Mouse (Mus musculus) E14TG2a.4 (cell line): Measurements from ENCODE around the gene Sgo2b.
"Not testable (repeated sequence)": the region's sequence is repeated elsewhere in the genome, so short reads cannot be mapped to it uniquely, and the experiment has no call there.

Source experiments
- H3K27me3 ChIP-seq: 2 replicates; pipeline ENCODE4 v1.6.1; 2014; ENCODE audit warnings: low read length, control low read depth; ENCODE audit not compliant: insufficient read depth
- H3K36me3 ChIP-seq: 2 replicates; pipeline ENCODE4 v1.6.1; 2014; ENCODE audit warnings: low read length, control low read depth; ENCODE audit not compliant: insufficient read depth
- H3K4me1 ChIP-seq: replicated peaks from 2 replicates; pipeline ENCODE4 v1.6.1; 2014; ENCODE audit warnings: low read depth, low read length, control low read depth
- H3K4me3 ChIP-seq: replicated peaks from 2 replicates; pipeline ENCODE4 v1.5.1; 2014; ENCODE audit warnings: mild to moderate bottlenecking, low read length
- H3K9me3 ChIP-seq: 2 replicates; pipeline ENCODE4 v1.6.1; 2014; ENCODE audit warnings: low read length, control low read depth
- CTCF ChIP-seq: conservative IDR thresholded peaks from 2 replicates; pipeline ENCODE4 v1.5.1; 2014; ENCODE audit warnings: low read length
- NANOG ChIP-seq: IDR thresholded peaks from 2 replicates; pipeline ENCODE4 v1.6.1; 2014; ENCODE audit warnings: borderline replicate concordance, low read length, mixed read lengths
- POU5F1 ChIP-seq: IDR thresholded peaks from 2 replicates; pipeline ENCODE4 v1.6.1; 2014; ENCODE audit warnings: low read length, borderline replicate concordance

Sgo2b gene

GRCm38 (mm10) chr8:63951626-63952377 lies at the start of gene Sgo2b:
Gene Sgo2b (minus strand): TSS chr8:63952248.
- peaks cover 4% of the 10 kb centered on the region; the same call in 1 of the 2 replicates for H3K27me3 ChIP-seq
- no peaks in the 10 kb centered on the region for H3K4me1 ChIP-seq
- H3K9me3 ChIP-seq = no peaks in the 10 kb centered on the region
- H3K36me3 ChIP-seq = no peaks in the 10 kb centered on the region
- TF ChIP-seq POU5F1 = no peak
- no peak for TF ChIP-seq NANOG
- TF ChIP-seq CTCF = no peak
- peak within 1 kb of the TSS; percentile 71 for H3K4me3 ChIP-seq

GRCm38 (mm10) chr8:63970612-63971391 lies 18.8 kb upstream of the Sgo2b start:
- not testable (repeated sequence) for H3K27me3 ChIP-seq, H3K36me3 ChIP-seq, H3K9me3 ChIP-seq, H3K4me3 ChIP-seq
- H3K4me1 ChIP-seq = peaks cover 20% of the 10 kb centered on the region

- Histone ChIP-seq H3K36me3 (no peaks in the 10 kb centered on the region), H3K27me3 (no peaks in the 10 kb centered on the region), H3K4me3 (no peak overlapping the region), H3K9me3 (peaks cover 8% of the 10 kb centered on the region; the same call in 1 of the 2 replicates), H3K4me1 (no peaks in the 10 kb centered on the region)
- TF ChIP-seq NANOG = no peak
- TF ChIP-seq POU5F1 = no peak
- TF ChIP-seq CTCF = no peak
Measured at GRCm38 (mm10) chr8:63961032-63961785, 9.2 kb upstream of the Sgo2b start.

- not testable (repeated sequence) for H3K36me3 ChIP-seq, H3K4me3 ChIP-seq, H3K27me3 ChIP-seq, H3K4me1 ChIP-seq, H3K9me3 ChIP-seq
Measured at GRCm38 (mm10) chr8:63953802-63954201, 1.8 kb upstream of the Sgo2b start.

GRCm38 (mm10) chr8:63933171-63933570 lies 18.9 kb downstream of the Sgo2b start:
- TF ChIP-seq POU5F1 (no peak), NANOG (no peak), CTCF (no peak)

GRCm38 (mm10) chr8:63929301-63930097 lies 22.5 kb downstream of the Sgo2b start:
- Histone ChIP-seq H3K27me3 (no peaks in the 10 kb centered on the region), H3K4me1 (peaks cover 39% of the 10 kb centered on the region), H3K36me3 (peaks cover 15% of the 10 kb centered on the region; the same call in 1 of the 2 replicates), H3K9me3 (no peaks in the 10 kb centered on the region), H3K4me3 (0 out of 2 replicates have a peak overlapping the region, but pooled peaks have one; percentile 5)
- TF ChIP-seq POU5F1 (0 out of 2 replicates have a peak, but pooled peaks have one; percentile 40), CTCF (peak; percentile 34), NANOG (peak; percentile 95)

More at GRCm38 (mm10) chr8:63933171-63933570, 18.9 kb downstream of the Sgo2b start:
- H3K9me3 ChIP-seq = no peaks in the 10 kb centered on the region
- peak overlapping the region; percentile 32; the same call in 1 of the 2 replicates for H3K4me3 ChIP-seq
- H3K36me3 ChIP-seq = peaks cover 5% of the 10 kb centered on the region; the same call in 1 of the 2 replicates
- H3K4me1 ChIP-seq = peaks cover 30% of the 10 kb centered on the region
- H3K27me3 ChIP-seq = no peaks in the 10 kb centered on the region

GRCm38 (mm10) chr8:63921257-63921960 lies 30.6 kb downstream of the Sgo2b start:
- no peaks in the 10 kb centered on the region for H3K27me3 ChIP-seq
- H3K9me3 ChIP-seq = no peaks in the 10 kb centered on the region
- no peak overlapping the region for H3K4me3 ChIP-seq
- H3K36me3 ChIP-seq = no peaks in the 10 kb centered on the region; the same call in 1 of the 2 replicates
- H3K4me1 ChIP-seq = 0 out of 2 replicates have a peak, but pooled peaks cover 7% of the 10 kb centered on the region
- TF ChIP-seq CTCF = no peak

GRCm38 (mm10) chr8:63895096-63895495 lies 57.0 kb downstream of the Sgo2b start:
- H3K36me3 ChIP-seq = no peaks in the 10 kb centered on the region
- no peak overlapping the region for H3K4me3 ChIP-seq
- H3K4me1 ChIP-seq = no peaks in the 10 kb centered on the region
- TF ChIP-seq NANOG = no peak
- no peak for TF ChIP-seq CTCF
- TF ChIP-seq POU5F1 = no peak
- H3K27me3 ChIP-seq = no peaks in the 10 kb centered on the region
- H3K9me3 ChIP-seq = no peaks in the 10 kb centered on the region
